Mouse (Mus musculus): ENCODE measurements around the gene Olfr117.
"Not testable (repeated sequence)": the region's sequence is repeated elsewhere in the genome, so short reads cannot be mapped to it uniquely, and the experiment has no call there.

Gene Olfr117

GRCm38 (mm10) chr17:37663682-37664081 is at the start of gene Olfr117:
Gene Olfr117, minus strand, starts transcription at chr17:37663782.
- no peak for DNase-seq (ENCODE audit: low spot score)

GRCm38 (mm10) chr17:37696264-37696663 is 32.7 kb upstream of the Olfr117 start, which contains the start of gene Olfr119:
Gene Olfr119, plus strand, starts transcription at chr17:37696564.
- DNase-seq (ENCODE audit: low spot score) = not testable (repeated sequence)

- no peak for DNase-seq (ENCODE audit: low spot score)
These were observed 3.1 kb upstream of the Olfr117 start, which contains the start of gene Olfr118 for GRCm38 (mm10) chr17:37666688-37667087. Gene Olfr118, plus strand, starts transcription at chr17:37666988.

GRCm38 (mm10) chr17:37627009-37627408 is 36.6 kb downstream of the Olfr117 start, which contains the start of the genes Olfr115 and Olfr116:
Gene Olfr115, minus strand, starts transcription at chr17:37627109.
Gene Olfr116, minus strand, starts transcription at chr17:37627199.
- no peak for DNase-seq (ENCODE audit: low spot score)

Measured in ovary, postnatal 36 days (tissue).